Mouse (Mus musculus) C2C12 (cell line): ENCODE data around the gene Il9r. TPM values are rescaled to one million over a fixed set of nuclear protein-coding genes. Genes with fewer than 3 reads are reported as not detected.

Source experiments
- H3K27me3 ChIP-seq: one replicate; pipeline ENCODE4 v1.6.1; 2011; ENCODE audit not compliant: control insufficient read depth, insufficient read depth, insufficient read length
- H3K36me3 ChIP-seq: one replicate; pipeline ENCODE4 v1.6.1; 2011; ENCODE audit not compliant: control insufficient read depth, insufficient read depth
- H3K4me3 ChIP-seq: one replicate; pipeline ENCODE4 v1.5.1; 2011; ENCODE audit warnings: mild to moderate bottlenecking, control low read depth; ENCODE audit not compliant: poor library complexity, insufficient read depth, severe bottlenecking
- H3K79me2 ChIP-seq: one replicate; pipeline ENCODE4 v1.6.1; 2011; ENCODE audit not compliant: control insufficient read depth, insufficient read depth
- H3K79me3 ChIP-seq: one replicate; pipeline ENCODE4 v1.6.1; 2011; ENCODE audit warnings: low read depth, control low read depth
- H3ac ChIP-seq: one replicate; pipeline ENCODE3; 2011; ENCODE audit warnings: low read depth; ENCODE audit not compliant: control insufficient read depth, insufficient read length
- CEBPB ChIP-seq: IDR thresholded peaks from one replicate; pipeline ENCODE4 v1.6.1; 2011; ENCODE audit warnings: low read depth, mild to moderate bottlenecking, control low read depth, moderate library complexity
- CTCF ChIP-seq: IDR thresholded peaks from one replicate; pipeline ENCODE4 v1.5.1; 2011; ENCODE audit not compliant: control insufficient read depth, insufficient read depth, insufficient read length
- FOSL1 ChIP-seq: IDR thresholded peaks from one replicate; pipeline ENCODE4 v1.8.0; 2011; ENCODE audit warnings: mild to moderate bottlenecking, low read length; ENCODE audit not compliant: poor library complexity, insufficient read depth, severe bottlenecking
- MAX ChIP-seq: IDR thresholded peaks from one replicate; pipeline ENCODE4 v1.6.1; 2011; ENCODE audit warnings: mild to moderate bottlenecking, control low read depth
- MYOD1 ChIP-seq: IDR thresholded peaks from one replicate; pipeline ENCODE4 v1.6.1; 2011; ENCODE audit warnings: low read depth; ENCODE audit not compliant: control insufficient read depth, insufficient read length
- MYOG ChIP-seq: IDR thresholded peaks from one replicate; pipeline ENCODE4 v1.6.1; 2011; ENCODE audit not compliant: control insufficient read depth, insufficient read length; ENCODE audit errors: extremely low read depth
- USF1 ChIP-seq: IDR thresholded peaks from one replicate; pipeline ENCODE4 v1.6.1; 2011; ENCODE audit warnings: low read depth, mild to moderate bottlenecking, control low read depth, moderate library complexity
- polyA plus RNA-seq: library from polyadenylated mRNA; unstranded; fragments of >200 nt; fragmentation: generic; extraction: Trizol; gene quantifications from one replicate; pipeline ENCODE4 v1.2.1, GENCODE M21; 2012; ENCODE audit warnings: missing spikeins

The Il9r gene
- polyA plus RNA-seq, 1 experiment, result not detected

DNA sequence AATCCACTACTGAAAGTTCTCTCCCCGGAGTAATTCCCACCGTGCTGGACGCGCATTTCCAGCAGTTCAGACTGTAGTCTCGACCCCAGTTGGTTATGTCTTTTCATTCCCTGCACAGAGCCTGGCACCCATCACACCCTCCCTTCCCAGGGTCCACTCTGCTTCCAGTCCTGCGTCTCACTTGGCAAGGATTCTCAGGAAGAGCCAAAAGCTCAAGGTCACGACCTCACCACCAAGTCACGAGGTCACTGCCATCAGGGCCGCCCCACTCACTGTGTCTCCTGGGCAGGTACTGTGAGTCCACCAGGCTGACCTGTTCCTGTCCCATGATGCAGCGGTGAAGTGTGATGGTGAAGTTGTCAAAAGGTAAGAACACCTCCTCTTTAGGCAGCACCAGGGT is 6.0 kb downstream of the Il9r start:
- TF ChIP-seq CTCF (no peak), CEBPB (no peak), FOSL1 (no peak)
- H3K27me3 ChIP-seq, result peaks cover 44% of the 10 kb centered on the region
- H3K79me2 ChIP-seq, result no peaks in the 10 kb centered on the region
- no peaks in the 10 kb centered on the region for H3K79me3 ChIP-seq
- H3K4me3 ChIP-seq, result no peak overlapping the region
- no peak overlapping the region for H3ac ChIP-seq
- no peaks in the 10 kb centered on the region for H3K36me3 ChIP-seq

DNA sequence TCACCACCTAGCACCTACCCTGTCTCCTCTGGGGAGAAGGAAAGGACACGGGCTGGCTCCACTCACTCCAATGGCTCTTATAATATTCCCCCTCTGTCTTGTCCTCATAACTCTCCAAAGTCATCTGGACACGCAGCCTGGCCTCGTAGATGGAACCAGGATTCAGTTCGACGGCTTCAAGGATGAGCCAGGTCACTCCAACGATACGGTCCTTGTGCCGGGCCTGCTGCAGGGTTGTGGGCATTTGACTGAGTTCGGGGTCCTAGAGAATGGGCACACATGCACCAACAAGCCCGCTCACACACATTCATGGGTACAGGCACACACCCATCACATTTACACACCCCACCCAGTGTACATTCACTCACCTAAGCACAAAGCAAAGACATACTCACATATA is 6.9 kb downstream of the Il9r start:
- TF ChIP-seq MYOG (no peak), MAX (no peak), CEBPB (no peak), MYOD1 (no peak), USF1 (no peak), FOSL1 (no peak), CTCF (no peak)
- H3K27me3 ChIP-seq, result peaks cover 46% of the 10 kb centered on the region

DNA sequence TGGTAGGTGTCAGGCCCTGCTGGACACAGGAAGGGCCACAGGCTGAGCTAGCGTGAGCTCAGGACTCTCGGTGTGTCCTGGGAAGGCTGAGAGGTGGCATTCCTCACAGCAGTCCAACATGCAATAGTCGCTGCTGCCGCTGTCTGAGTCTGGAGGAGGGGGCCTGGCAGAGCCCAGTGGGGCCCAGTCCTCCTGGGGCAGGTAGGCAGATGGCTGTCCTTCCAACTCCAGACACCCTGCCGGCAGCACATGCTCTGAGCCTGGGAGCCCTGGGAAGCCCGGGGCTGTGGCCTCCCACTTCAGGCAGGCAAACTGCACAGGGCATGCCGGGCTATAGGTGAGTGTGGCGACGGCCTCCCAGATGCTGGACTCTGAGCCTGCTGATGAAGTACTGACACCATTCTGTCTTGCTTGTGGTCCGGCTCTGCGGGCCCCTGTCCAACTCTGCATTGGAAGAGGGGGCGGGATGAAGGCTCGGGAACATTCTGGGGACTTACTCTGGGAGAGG is 9.4 kb downstream of the Il9r start:
- H3K36me3 ChIP-seq, result no peaks in the 10 kb centered on the region
- TF ChIP-seq USF1 (no peak), CEBPB (no peak)
- H3K27me3 ChIP-seq, result peaks cover 46% of the 10 kb centered on the region
- H3K4me3 ChIP-seq, result no peak overlapping the region
- H3K79me2 ChIP-seq, result no peaks in the 10 kb centered on the region
- no peaks in the 10 kb centered on the region for H3K79me3 ChIP-seq
- H3ac ChIP-seq, result no peak overlapping the region

More for the DNA sequence above, 6.9 kb downstream of the Il9r start:
- Histone ChIP-seq H3K79me3 (no peaks in the 10 kb centered on the region), H3ac (no peak overlapping the region), H3K4me3 (no peak overlapping the region), H3K36me3 (no peaks in the 10 kb centered on the region), H3K79me2 (no peaks in the 10 kb centered on the region)

DNA sequence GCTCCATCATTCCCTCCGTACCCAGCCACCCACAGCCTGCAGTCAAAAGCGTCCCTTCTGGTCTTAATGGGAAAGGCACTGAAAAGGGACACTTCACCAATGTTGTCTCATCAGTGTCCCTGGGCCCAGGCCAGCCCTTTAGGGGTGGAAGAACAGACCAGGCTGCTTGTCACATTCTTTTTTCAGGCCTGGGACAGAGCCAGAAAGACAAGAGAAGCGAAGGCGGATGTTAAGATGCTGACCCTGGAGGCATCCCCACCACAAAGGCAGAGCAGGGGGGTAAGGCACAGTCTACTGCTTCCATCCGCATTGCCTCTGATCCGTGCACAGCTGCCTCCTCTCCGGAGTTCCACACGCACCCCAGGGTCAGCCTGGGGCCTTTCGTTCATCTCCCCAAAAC is 10.0 kb downstream of the Il9r start:
- Histone ChIP-seq H3ac (no peak overlapping the region), H3K4me3 (no peak overlapping the region), H3K36me3 (no peaks in the 10 kb centered on the region), H3K79me3 (no peaks in the 10 kb centered on the region), H3K27me3 (peaks cover 44% of the 10 kb centered on the region), H3K79me2 (no peaks in the 10 kb centered on the region)
- no peak for TF ChIP-seq USF1

DNA sequence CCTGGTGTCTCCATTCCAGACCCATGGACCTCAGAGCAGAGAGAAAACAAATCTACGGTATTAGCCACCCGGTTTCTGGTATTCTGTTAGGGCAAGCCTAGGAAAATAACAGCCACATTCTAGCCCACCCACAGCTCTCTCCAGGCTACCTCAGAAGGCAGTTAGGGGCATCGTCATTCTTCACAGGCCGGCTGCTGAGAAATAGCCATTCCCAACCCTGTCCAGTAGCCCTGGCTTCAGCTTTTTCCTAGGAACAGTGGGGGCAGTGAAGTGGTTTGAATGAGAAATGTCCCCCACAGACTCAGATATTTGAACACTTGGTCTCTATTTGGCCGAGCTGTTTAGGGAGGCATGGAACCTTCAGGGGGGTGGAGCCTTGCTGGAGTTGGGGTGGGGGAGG is 10.6 kb downstream of the Il9r start:
- Histone ChIP-seq H3K79me2 (no peaks in the 10 kb centered on the region), H3K79me3 (no peaks in the 10 kb centered on the region), H3K36me3 (no peaks in the 10 kb centered on the region), H3K4me3 (no peak overlapping the region), H3ac (no peak overlapping the region), H3K27me3 (peaks cover 44% of the 10 kb centered on the region)
- TF ChIP-seq CEBPB, result no peak

DNA sequence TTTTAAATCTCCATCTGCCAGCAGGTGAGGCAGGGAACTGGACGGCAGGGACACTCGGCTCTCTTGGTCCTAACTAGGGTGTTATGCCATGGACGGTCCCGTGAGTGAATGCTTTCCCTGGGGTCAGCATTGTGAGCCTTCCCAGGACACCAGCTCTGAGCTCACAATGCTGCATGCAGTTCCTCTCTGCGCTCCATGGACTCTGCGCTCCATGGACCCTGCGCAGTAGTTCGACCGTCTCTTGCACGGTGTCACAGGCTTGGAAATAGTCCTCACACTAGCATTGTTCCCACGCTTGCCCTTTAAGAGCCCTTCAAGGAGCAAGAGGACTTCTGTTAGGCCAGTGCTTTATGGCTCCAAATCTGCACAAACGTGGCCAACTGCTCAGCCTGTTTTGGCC is 11.2 kb downstream of the Il9r start:
- H3K4me3 ChIP-seq, result no peak overlapping the region
- H3K36me3 ChIP-seq, result no peaks in the 10 kb centered on the region
- no peak for TF ChIP-seq CTCF
- TF ChIP-seq MAX, result no peak
- no peak for TF ChIP-seq MYOG
- no peak for TF ChIP-seq CEBPB
- TF ChIP-seq FOSL1, result no peak
- no peak for TF ChIP-seq MYOD1
- no peak for TF ChIP-seq USF1

DNA sequence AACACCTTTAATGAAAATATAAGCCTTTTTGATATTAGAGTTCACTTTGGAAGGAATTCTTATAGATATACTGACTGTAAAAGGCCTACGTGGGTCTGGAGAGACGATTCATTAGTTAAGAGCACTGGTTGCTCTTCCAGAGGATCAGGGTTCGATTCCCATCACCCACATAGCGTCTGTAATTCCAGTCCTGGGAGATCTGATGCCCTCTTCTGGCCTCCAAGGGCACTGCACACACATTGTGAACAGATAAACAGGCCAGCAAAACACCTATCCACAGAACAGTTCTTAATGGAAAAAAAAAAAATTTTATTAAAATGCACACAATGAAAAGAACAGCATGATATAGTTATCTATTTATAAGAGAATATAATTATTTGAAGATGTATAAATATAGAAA is 12.8 kb downstream of the Il9r start:
- no peak overlapping the region for H3K4me3 ChIP-seq
- H3ac ChIP-seq, result no peak overlapping the region
- H3K36me3 ChIP-seq, result no peaks in the 10 kb centered on the region
- no peak for TF ChIP-seq CTCF
- no peak for TF ChIP-seq MYOD1
- TF ChIP-seq CEBPB, result no peak
- no peak for TF ChIP-seq MAX
- TF ChIP-seq FOSL1, result no peak
- TF ChIP-seq MYOG, result no peak
- TF ChIP-seq USF1, result no peak
- H3K79me2 ChIP-seq, result no peaks in the 10 kb centered on the region
- H3K27me3 ChIP-seq, result peaks cover 26% of the 10 kb centered on the region
- no peaks in the 10 kb centered on the region for H3K79me3 ChIP-seq

More for the DNA sequence above, 11.2 kb downstream of the Il9r start:
- H3K79me2 ChIP-seq, result no peaks in the 10 kb centered on the region
- H3K79me3 ChIP-seq, result no peaks in the 10 kb centered on the region
- peaks cover 42% of the 10 kb centered on the region for H3K27me3 ChIP-seq
- no peak overlapping the region for H3ac ChIP-seq
